Mouse (Mus musculus) T-helper 17 cell (primary cell): ENCODE measurements around the gene Ppfia1.

Experiments
- in situ Hi-C, 2 experiments: fragments of 300-600 bp; cut with MboI, MseI; formaldehyde crosslinking; loops; 1 replicate in 1 of 2; 2 replicates in 1 of 2; pipeline ENCODE4 v1.15.1; 2025; ENCODE audit warnings: high pct_unique_total_duplicates in 2 of 2

Ppfia1 gene

GRCm38 (mm10) chr7:144553237-144554122 is at the start of gene Ppfia1:
TSS of gene Ppfia1 (minus strand) at chr7:144553729.
- in situ Hi-C loops = no loop called here

DNA sequence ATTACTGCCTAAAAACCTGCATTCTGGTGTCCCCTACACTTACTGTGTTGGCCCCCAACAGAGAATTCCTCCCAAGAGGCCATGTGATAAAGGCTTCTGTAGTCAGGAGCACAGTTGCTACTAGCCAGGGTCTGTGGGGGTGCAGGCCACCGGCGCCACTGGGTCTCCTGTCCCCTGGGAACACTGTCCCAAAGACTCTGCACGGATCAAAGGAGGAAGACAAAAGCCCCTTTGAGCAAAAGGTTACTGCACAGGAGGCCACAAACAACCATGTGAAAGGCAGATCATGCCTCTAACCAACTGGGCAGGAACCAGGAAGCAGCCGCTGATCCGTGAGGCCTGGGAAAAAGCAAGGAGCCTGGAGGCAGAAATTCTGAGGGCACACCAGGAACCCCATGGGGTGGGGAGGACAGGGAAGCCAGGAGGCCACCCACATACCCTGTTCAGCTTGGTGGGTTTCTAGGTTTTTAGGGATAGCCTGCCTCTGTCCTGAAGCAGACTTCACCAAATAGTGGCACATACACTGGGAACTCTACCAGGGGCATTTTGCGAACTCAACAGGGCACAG is 46.9 kb upstream of the Ppfia1 start:
- in situ Hi-C loops = no loop called here

DNA sequence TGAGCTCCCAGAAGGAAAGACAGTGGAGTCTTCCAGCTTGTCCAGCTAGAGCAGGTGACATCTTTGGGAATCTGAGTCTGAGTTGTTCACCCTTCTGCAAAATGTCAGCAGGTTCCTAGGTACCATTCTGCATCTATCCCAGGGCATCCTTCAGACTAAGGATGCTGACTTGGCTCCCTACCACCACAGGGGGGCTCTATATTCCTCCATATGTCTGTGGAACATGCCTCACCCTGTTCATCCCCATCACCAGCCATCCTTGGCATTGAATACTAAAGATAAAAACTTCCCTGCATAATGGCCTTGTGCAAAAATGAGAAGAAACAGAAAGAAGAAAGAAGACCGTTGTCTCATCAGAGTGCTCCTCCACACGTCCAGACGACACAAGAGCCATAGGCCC is 36.0 kb upstream of the Ppfia1 start:
- in situ Hi-C loops = loop anchor here in 1 of 2 experiments (10.0 kb wide), 1 partner anchor 185 kb away; no protein-coding TSS in a partner anchor

- in situ Hi-C loops = loop anchor here in 1 of 2 experiments (10.0 kb wide), 1 partner anchor 188 kb away; no protein-coding TSS in a partner anchor
These were observed 33.8 kb upstream of the Ppfia1 start for GRCm38 (mm10) chr7:144587291-144587690.

GRCm38 (mm10) chr7:144585648-144586047 is 32.1 kb upstream of the Ppfia1 start:
- in situ Hi-C loops = loop anchor here in 1 of 2 experiments (10.0 kb wide), 1 partner anchor 189 kb away; no protein-coding TSS in a partner anchor

- in situ Hi-C loops = loop anchor here (5.0 to 10.0 kb wide), 2 partner anchors 191 to 314 kb away; partner anchors contain the start of gene Fgf15 (in 1 of the 2)
These were observed 30.1 kb upstream of the Ppfia1 start for GRCm38 (mm10) chr7:144583619-144584018.

DNA sequence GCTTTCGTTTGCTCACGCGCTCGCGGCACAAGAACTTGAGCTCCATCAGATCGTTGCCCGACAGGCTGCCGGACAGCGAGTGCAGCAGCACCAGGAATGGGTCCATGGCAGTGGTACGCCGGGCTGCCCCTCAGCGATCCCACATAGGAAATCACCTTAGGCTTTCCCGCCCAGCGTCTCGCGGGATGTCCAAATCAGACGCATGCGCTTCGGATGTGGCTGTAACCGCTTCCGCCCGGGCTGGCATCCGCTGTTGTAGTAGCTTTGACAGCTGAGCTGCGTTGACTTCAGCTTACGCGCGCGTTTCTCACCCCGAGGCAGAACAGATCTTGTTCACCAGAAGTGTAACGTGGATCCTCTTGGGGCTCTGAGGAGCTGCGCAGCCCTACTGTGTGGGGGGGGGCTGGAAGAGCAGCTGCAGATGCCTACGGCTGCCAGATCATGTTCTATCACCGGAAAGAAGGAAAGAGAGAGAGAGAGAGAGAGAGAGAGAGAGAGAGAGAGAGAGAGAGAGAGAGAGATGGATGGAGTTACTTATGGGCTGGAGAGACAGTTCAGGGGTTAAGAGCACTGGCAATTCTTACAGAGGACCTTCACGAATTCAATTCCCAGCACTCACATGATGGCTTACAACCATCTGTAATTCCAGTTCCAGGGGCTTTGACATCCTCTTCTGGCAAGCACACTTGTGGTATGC is 28.9 kb upstream of the Ppfia1 start, which contains the start of gene Fadd:
Fadd (minus strand) TSS at position 180 of the 697 bp plus-strand sequence.
- in situ Hi-C loops = loop anchor here (5.0 to 10.0 kb wide), 2 partner anchors 192 to 315 kb away; partner anchors contain the start of gene Fgf15 (in 1 of the 2)

GRCm38 (mm10) chr7:144581559-144582283 is 28.2 kb upstream of the Ppfia1 start:
- in situ Hi-C loops = loop anchor here (5.0 to 10.0 kb wide), 2 partner anchors 193 to 316 kb away; partner anchors contain the start of gene Fgf15 (in 1 of the 2)

DNA sequence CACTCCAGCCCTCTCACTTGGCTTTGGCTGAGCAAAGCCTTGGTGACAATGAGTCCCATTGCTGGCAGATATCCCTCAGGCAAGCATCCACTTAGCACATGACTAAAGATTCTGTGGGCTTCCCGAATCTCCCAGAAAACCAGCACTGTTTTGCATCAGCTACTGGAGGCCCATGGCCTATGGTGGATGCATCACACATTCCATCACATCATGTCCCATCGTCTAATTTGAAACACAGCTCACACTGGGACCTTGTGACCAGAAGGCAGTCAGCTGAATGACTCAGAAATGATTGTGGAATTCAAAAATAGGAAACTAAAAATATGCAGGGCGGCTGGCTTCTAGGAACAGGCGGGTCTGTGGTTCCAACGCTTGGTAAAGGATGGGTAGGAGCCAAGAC is 24.3 kb upstream of the Ppfia1 start:
- in situ Hi-C loops = loop anchor here in 1 of 2 experiments (5.0 kb wide), 1 partner anchor 314 kb away; no protein-coding TSS in a partner anchor

- in situ Hi-C loops = no loop called here
These were observed 18.7 kb upstream of the Ppfia1 start for GRCm38 (mm10) chr7:144572234-144572633.

- in situ Hi-C loops = no loop called here
These were observed 18.1 kb upstream of the Ppfia1 start for GRCm38 (mm10) chr7:144571598-144571997.

- in situ Hi-C loops = no loop called here
These were observed 15.9 kb upstream of the Ppfia1 start for GRCm38 (mm10) chr7:144569428-144569827.

DNA sequence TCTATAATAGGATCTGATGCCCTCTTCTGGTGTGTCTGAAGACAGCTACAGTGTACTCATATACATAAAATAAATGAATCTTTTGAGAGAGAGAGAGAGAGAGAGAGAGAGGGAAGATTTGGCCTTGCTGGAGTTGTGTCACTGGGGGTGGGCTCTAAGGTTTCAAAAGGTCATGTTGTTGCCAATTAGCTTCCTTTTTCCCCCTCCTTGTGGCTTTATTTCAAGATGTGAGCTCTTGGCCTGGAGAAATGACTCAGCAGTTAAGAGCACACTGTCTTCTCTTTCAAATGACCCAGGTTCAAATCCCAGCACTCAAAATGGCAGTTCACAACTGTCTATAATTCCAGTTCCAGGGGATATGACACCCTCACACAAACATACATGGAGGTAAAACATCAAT is 14.6 kb upstream of the Ppfia1 start:
- in situ Hi-C loops = no loop called here

DNA sequence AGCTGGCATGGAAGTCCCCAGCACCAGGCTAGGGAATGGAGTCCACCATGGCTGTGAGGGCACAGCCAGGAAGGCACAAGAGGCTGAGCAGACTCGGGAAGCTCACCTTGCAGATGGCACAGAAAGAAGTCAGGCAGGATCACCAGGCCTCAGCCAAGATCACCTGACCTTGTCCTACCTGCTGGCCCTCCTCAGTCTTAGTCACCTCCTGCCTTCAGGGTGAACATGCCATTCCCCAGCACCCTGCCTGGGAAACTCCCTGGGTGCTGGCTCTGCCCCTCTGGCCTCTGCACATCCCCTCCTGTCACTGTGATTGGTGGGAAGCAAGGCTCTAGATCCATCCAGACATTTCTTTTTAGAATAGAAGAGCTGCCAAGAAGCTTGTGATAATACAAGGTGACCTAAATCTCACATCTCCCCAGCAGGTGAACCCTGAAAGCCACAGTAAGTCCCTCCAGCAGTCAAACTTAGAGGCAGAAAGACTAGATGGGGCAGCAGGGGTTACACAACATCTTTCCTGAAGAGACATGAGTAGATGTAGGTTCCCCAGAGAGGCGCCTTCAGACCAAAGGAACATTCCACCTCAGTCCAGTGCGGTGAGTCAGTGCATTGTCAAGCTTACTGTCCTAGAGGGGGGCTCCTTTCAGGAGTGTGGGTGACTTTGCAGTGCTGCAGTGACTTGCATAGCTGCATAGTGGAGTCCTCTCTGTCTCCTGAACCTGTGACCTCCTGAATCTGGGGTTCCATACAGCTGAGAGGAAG is 13.6 kb upstream of the Ppfia1 start:
- in situ Hi-C loops = no loop called here

DNA sequence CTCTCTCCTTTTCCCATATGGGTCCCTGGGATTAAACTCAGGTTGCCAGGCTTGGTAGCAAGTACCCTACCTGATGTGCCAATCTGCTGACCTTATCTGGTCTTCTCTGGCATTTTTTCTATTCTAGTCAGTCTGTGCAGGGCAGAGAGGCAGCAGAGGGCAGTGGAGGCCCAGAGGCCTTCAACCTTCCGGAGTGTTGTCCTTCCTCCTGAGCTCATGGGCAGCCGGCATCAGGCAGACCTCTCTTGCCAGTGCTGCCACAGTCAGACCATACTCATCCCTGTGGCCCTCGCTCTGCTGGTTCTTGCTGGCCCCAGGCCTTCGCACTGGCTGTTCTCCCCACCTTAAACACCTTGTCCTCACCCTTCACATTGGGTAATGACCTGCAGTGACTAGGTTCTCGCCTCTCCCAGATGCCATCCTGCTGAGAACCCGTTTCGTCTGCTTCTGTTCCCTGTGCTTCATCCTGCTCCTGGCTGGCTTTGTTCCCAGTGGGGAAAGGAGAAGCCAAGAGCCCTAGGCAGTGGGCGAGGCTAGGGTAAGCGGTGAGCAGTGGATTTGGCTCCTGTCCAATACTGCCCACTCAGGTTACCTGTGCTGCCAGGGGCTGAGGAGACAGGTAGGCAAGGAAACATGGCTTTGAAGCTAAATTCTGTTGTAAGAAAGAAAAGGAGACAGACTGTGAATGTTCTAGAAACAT is 10.1 kb upstream of the Ppfia1 start:
- in situ Hi-C loops = no loop called here

- in situ Hi-C loops = no loop called here
These were observed 8.5 kb upstream of the Ppfia1 start for GRCm38 (mm10) chr7:144562016-144562415.

- in situ Hi-C loops = no loop called here
These were observed 7.1 kb upstream of the Ppfia1 start for GRCm38 (mm10) chr7:144560594-144560993.

DNA sequence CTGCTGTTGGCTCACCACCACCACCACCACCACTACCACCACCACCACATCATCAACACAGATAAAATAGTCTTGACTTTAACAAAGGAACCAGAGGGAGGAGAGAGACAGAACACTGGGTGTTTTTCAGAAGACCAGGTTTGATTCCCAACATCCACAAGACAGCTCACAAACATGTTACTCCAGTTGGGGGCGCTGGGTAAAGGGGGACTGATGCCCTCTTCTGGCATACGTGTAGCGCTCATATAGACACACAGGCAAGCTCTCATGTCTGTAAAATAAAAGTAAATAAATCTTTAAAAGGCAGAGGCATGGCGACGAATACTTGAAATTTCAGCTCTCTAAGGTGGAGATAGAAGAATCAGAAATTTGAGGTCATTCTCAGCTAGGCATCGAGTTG is 5.0 kb upstream of the Ppfia1 start:
- in situ Hi-C loops = no loop called here

- in situ Hi-C loops = no loop called here
These were observed 569 bp upstream of the Ppfia1 start for GRCm38 (mm10) chr7:144554123-144554472.

- in situ Hi-C loops = no loop called here
These were observed 1.3 kb downstream of the Ppfia1 start for GRCm38 (mm10) chr7:144552274-144552673.
